Mouse (Mus musculus) skeletal muscle tissue, adult 2 months (tissue): ENCODE measurements at regions not wholly inside any gene's neighbourhood (a gene's known extent, or its start where the extent isn't known, plus 50 kb on each side); places are given as distances from the start of the nearest gene placed in this dataset.

Experiments
- DNase-seq: peaks from one replicate; pipeline ENCODE4 v3.0.0-alpha.2; 2012; ENCODE audit warnings: low read depth, low spot score

- DNase-seq = peak; percentile 63
Measured at GRCm38 (mm10) chr5:107035376-107035775, 71.3 kb downstream of the Cdc7 start.

GRCm38 (mm10) chr5:107035782-107036181 is 71.7 kb downstream of the Cdc7 start:
- DNase-seq = peak; percentile 77

- no peak for DNase-seq
Measured at GRCm38 (mm10) chr5:107036475-107036874, 72.4 kb downstream of the Cdc7 start.

GRCm38 (mm10) chr5:107037087-107037486 is 73.0 kb downstream of the Cdc7 start:
- DNase-seq = no peak

- no peak for DNase-seq
Measured at GRCm38 (mm10) chr5:107039340-107039739, 75.2 kb downstream of the Cdc7 start.

GRCm38 (mm10) chr5:107039956-107040355 is 75.8 kb downstream of the Cdc7 start:
- no peak for DNase-seq

GRCm38 (mm10) chr5:107040489-107040888 is 76.4 kb downstream of the Cdc7 start:
- no peak for DNase-seq

- DNase-seq = no peak
Measured at GRCm38 (mm10) chr5:107045163-107045562, 81.0 kb downstream of the Cdc7 start.

GRCm38 (mm10) chr5:107046501-107046931 is 82.4 kb downstream of the Cdc7 start:
- DNase-seq = peak; percentile 48

- no peak for DNase-seq
Measured at GRCm38 (mm10) chr5:107048607-107049006, 84.5 kb downstream of the Cdc7 start.

- DNase-seq = no peak
Measured at GRCm38 (mm10) chr5:107050076-107050475, 86.0 kb downstream of the Cdc7 start.

- DNase-seq = no peak
Measured at GRCm38 (mm10) chr5:107051868-107052267, 87.7 kb downstream of the Cdc7 start.

GRCm38 (mm10) chr5:107054900-107055452 is 90.9 kb downstream of the Cdc7 start:
- no peak for DNase-seq

GRCm38 (mm10) chr5:107055455-107055854 is 91.3 kb downstream of the Cdc7 start:
- no peak for DNase-seq
